Mouse (Mus musculus): ENCODE results near the gene Fam155a.

GRCm38 (mm10) chr8:9295046-9295445 lies 475.9 kb downstream of the Fam155a start:
- TF ChIP-seq GATA1 (IDR thresholded peaks at IDR 0.05; ENCODE audit: low read length) (no peak), TAL1 (IDR thresholded peaks at IDR 0.05; ENCODE audit: low read length) (no peak)
